Mouse (Mus musculus): ENCODE data around the gene Bfsp2. TPM values are rescaled to one million over a fixed set of nuclear protein-coding genes. Genes with fewer than 3 reads are reported as not detected.

Gene Bfsp2
- polyA plus RNA-seq, 1 experiment from 2014 or later: 2.2 TPM

DNA sequence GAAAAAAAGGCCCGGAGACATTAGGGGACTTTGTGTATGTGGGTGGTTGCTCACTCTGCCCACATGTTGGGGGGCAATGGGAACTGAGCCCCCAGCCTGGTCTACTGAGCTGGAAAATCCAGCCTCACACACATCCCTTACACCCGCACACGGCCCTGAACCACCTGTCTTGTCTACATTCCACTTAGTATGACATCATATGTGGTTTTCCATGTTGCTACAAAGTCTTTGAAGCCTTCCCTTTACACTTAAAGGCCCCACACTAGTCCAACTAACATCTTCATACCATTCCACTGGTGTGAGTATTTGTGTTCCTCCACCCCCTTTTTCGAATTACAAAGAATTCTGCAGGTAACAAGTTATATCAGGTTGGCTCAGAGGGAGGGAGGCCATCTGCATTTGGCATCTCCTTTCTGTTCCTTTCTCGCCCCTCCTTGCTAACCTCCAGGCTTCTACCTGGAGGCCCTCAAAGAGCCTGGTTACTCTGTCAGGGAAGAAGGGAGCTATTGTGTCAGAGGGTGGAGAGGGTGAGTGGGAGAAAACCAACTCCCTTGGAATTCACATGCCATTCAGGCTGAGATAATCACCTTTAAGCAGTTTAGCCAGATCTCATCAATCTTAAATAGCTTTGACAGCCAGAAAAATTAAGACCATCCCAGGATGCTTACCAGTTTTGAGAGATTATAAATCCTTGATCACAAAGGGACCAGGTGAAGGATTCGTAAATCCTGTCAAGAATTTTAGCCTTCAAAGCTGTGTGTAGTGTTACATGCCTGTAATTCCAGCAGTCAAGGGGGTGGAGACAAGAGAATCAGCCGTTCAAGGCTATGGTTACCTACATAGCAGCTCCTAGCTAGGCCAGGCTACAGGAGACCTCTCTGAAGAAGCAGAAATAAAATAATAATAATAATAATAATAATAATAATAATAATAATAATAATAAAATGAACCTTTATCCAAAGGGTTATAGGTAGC lies 103.6 kb downstream of the Bfsp2 start:
- H3K9me3 ChIP-seq (replicated peaks; ENCODE audit: control insufficient read depth, low read length, poor library complexity, severe bottlenecking): no peaks in the 10 kb centered on the region
- no peaks in the 10 kb centered on the region for H3K4me1 ChIP-seq (ENCODE audit: control insufficient read depth, insufficient read depth, low read length)
- H3K4me3 ChIP-seq (ENCODE audit: low read depth, low read length): no peak overlapping the region
- no peak for ATAC-seq
- H3K27ac ChIP-seq (ENCODE audit: low read length): no peak overlapping the region
- H3K9ac ChIP-seq (ENCODE audit: low read depth, low read length): no peak overlapping the region
- no peaks in the 10 kb centered on the region for H3K36me3 ChIP-seq (ENCODE audit: control insufficient read depth, insufficient read depth, low read length)
- no peaks in the 10 kb centered on the region for H3K27me3 ChIP-seq (ENCODE audit: control insufficient read depth, insufficient read depth, low read depth, low read length)
- 64% methylated on average over 7 of the region's 7 CpGs for WGBS
- no peak overlapping the region for H3K4me2 ChIP-seq (ENCODE audit: low read length)

Other genes starting within 250 kb of the Bfsp2 start
- 23.5 and 26.7 TPM in 2 replicates for gene Trf, start 250.0 kb downstream of the Bfsp2 start, polyA plus RNA-seq (2015; fragmentation: Nextera tagmentation; extraction: Ambion mirVana)
- 1.3 TPM in 1 of 2 replicates, not detected in the other for gene 1300017J02Rik, start 175.3 kb downstream of the Bfsp2 start, polyA plus RNA-seq (2015; fragmentation: Nextera tagmentation; extraction: Ambion mirVana)
- gene Topbp1, start 175.2 kb downstream of the Bfsp2 start, polyA plus RNA-seq (2015; fragmentation: Nextera tagmentation; extraction: Ambion mirVana): 14.0 and 19.4 TPM in 2 replicates
- 87.9 and 89.0 TPM in 2 replicates for gene Cdv3, start 114.6 kb downstream of the Bfsp2 start, polyA plus RNA-seq (2015; fragmentation: Nextera tagmentation; extraction: Ambion mirVana)

Data from midbrain, embryonic 16.5 days (tissue).